In genomic region chr1:132341731-132342501, GRCm38 (mm10) we compare ENCODE assay signal across 8 mouse cellular contexts. TPM values are rescaled to one million over a fixed set of nuclear protein-coding genes. Genes with fewer than 3 reads are reported as not detected.
DNase-seq lines count a peak whose midpoint lies in the region; ATAC-seq lines count a peak whose summit lies in the region.
"Had no signal": no experiment of that assay in that cellular context is flagged by ENCODE, and none has a peak within 500 bp of the region (broad histone marks: within the 10 kb centered on the region; RNA-seq: fewer than 3 reads in every experiment).

No protein-coding gene starts in this region.

- peak overlapping the region; percentile 4; the same call in 1 of the 2 replicates for H3K4me3 ChIP-seq in brown adipose tissue, adult 24 weeks (ENCODE audit: insufficient read depth, low read depth, low read length)
- no peak overlapping the region for H3K4me3 ChIP-seq in embryonic facial prominence, embryonic 10.5 days
- no peak overlapping the region for H3K4me3 ChIP-seq in midbrain, embryonic 16.5 days (ENCODE audit: low read depth, low read length)
- H3K4me3 ChIP-seq in intestine, embryonic 15.5 days (replicated peaks), result no peak overlapping the region
- H3K4me3 ChIP-seq: embryonic facial prominence, embryonic 15.5 days had no signal

- ATAC-seq in midbrain, embryonic 16.5 days, result no peak
- ATAC-seq in intestine, embryonic 15.5 days, result no peak

- peaks cover 58% of the 10 kb centered on the region for H3K4me1 ChIP-seq in brown adipose tissue, adult 24 weeks (ENCODE audit: control insufficient read depth, insufficient read depth, insufficient read length, low read length)
- peaks cover 22% of the 10 kb centered on the region for H3K4me1 ChIP-seq in embryonic facial prominence, embryonic 10.5 days
- H3K4me1 ChIP-seq in midbrain, embryonic 16.5 days (ENCODE audit: control insufficient read depth, insufficient read depth, low read length), result no peaks in the 10 kb centered on the region; the same call in 1 of the 2 replicates
- H3K4me1 ChIP-seq in intestine, embryonic 15.5 days (replicated peaks), result peaks cover 14% of the 10 kb centered on the region

- H3K9ac ChIP-seq in midbrain, embryonic 16.5 days (ENCODE audit: low read depth, low read length), result no peak overlapping the region
- no peak overlapping the region for H3K9ac ChIP-seq in intestine, embryonic 15.5 days
- H3K9ac ChIP-seq: embryonic facial prominence, embryonic 15.5 days had no signal

- H3K36me3 ChIP-seq in embryonic facial prominence, embryonic 10.5 days (replicated peaks), result no peaks in the 10 kb centered on the region
- no peaks in the 10 kb centered on the region for H3K36me3 ChIP-seq in midbrain, embryonic 16.5 days (ENCODE audit: control insufficient read depth, insufficient read depth, low read length)
- no peaks in the 10 kb centered on the region for H3K36me3 ChIP-seq in intestine, embryonic 15.5 days
- H3K36me3 ChIP-seq: embryonic facial prominence, embryonic 15.5 days had no signal

- no peaks in the 10 kb centered on the region for H3K9me3 ChIP-seq in embryonic facial prominence, embryonic 10.5 days
- H3K9me3 ChIP-seq in midbrain, embryonic 16.5 days (replicated peaks; ENCODE audit: control insufficient read depth, low read length, poor library complexity, severe bottlenecking), result no peaks in the 10 kb centered on the region
- H3K9me3 ChIP-seq in intestine, embryonic 15.5 days, result no peaks in the 10 kb centered on the region
- H3K9me3 ChIP-seq: embryonic facial prominence, embryonic 15.5 days had no signal

- peak; percentile 76 for DNase-seq in ES-CJ7 (ENCODE audit: low read depth, low spot score)
- peak; percentile 72 for DNase-seq in kidney, postnatal 14 days
- peak; percentile 84 to 94 for DNase-seq in natural killer cell, adult 2 months (ENCODE audit: low spot score in 2 of 2)
- no peak for DNase-seq in embryonic facial prominence, embryonic 10.5 days (ENCODE audit: low spot score)

- H3K27ac ChIP-seq in brown adipose tissue, adult 24 weeks (replicated peaks; ENCODE audit: low read depth, low read length), result peak overlapping the region; percentile 74
- no peak overlapping the region for H3K27ac ChIP-seq in embryonic facial prominence, embryonic 10.5 days (replicated peaks)
- H3K27ac ChIP-seq in midbrain, embryonic 16.5 days (ENCODE audit: low read length), result no peak overlapping the region
- H3K27ac ChIP-seq in intestine, embryonic 15.5 days, result no peak overlapping the region
- H3K27ac ChIP-seq: embryonic facial prominence, embryonic 15.5 days had no signal

- no peak overlapping the region for H3K4me2 ChIP-seq in midbrain, embryonic 16.5 days (ENCODE audit: low read length)
- H3K4me2 ChIP-seq in intestine, embryonic 15.5 days (replicated peaks), result no peak overlapping the region
- H3K4me2 ChIP-seq: embryonic facial prominence, embryonic 15.5 days had no signal

- no peaks in the 10 kb centered on the region for H3K27me3 ChIP-seq in embryonic facial prominence, embryonic 10.5 days (replicated peaks; ENCODE audit: low read depth, poor library complexity, severe bottlenecking)
- H3K27me3 ChIP-seq in midbrain, embryonic 16.5 days (ENCODE audit: control insufficient read depth, insufficient read depth, low read depth, low read length), result no peaks in the 10 kb centered on the region
- no peaks in the 10 kb centered on the region for H3K27me3 ChIP-seq in intestine, embryonic 15.5 days (replicated peaks)
- H3K27me3 ChIP-seq: embryonic facial prominence, embryonic 15.5 days had no signal

- WGBS in embryonic facial prominence, embryonic 10.5 days, result 54% methylated on average over 5 of the region's 5 CpGs
- 72% methylated on average over 5 of the region's 5 CpGs for WGBS in midbrain, embryonic 16.5 days
- 27% methylated on average over 5 of the region's 5 CpGs for WGBS in intestine, embryonic 15.5 days

RNA-seq across cellular contexts. Expression of gene Nuak2, which starts 26.0 kb away (rescaled TPM):
- 0.50 and 0.87 TPM in 2 replicates for polyA plus RNA-seq in brown adipose tissue, adult 24 weeks (2012; ENCODE audit: insufficient read depth, insufficient read length, missing spikeins)
- 12.6 and 19.6 TPM in 2 replicates for polyA plus RNA-seq in embryonic facial prominence, embryonic 10.5 days (2016; fragmentation: Nextera tagmentation; extraction: Ambion mirVana)
- 19.8 and 22.0 TPM in 2 replicates for polyA plus RNA-seq in midbrain, embryonic 16.5 days (2015; fragmentation: Nextera tagmentation; extraction: Ambion mirVana)
- polyA plus RNA-seq in intestine, embryonic 15.5 days (2015; fragmentation: Nextera tagmentation; extraction: Ambion mirVana), result 4.7 and 5.5 TPM in 2 replicates

RNA-seq across cellular contexts. Expression of gene Klhdc8a, which starts 43.5 kb away (rescaled TPM):
- not detected in 2 replicates for polyA plus RNA-seq in brown adipose tissue, adult 24 weeks (2012; ENCODE audit: insufficient read depth, insufficient read length, missing spikeins)
- 0.46 and 0.58 TPM in 2 replicates for polyA plus RNA-seq in embryonic facial prominence, embryonic 10.5 days (2016; fragmentation: Nextera tagmentation; extraction: Ambion mirVana)
- 8.3 and 10.8 TPM in 2 replicates for polyA plus RNA-seq in midbrain, embryonic 16.5 days (2015; fragmentation: Nextera tagmentation; extraction: Ambion mirVana)
- polyA plus RNA-seq in intestine, embryonic 15.5 days (2015; fragmentation: Nextera tagmentation; extraction: Ambion mirVana), result 0.23 and 0.49 TPM in 2 replicates

RNA-seq across cellular contexts. Expression of gene Tmcc2, which starts 49.2 kb away (rescaled TPM):
- polyA plus RNA-seq in brown adipose tissue, adult 24 weeks (2012; ENCODE audit: insufficient read depth, insufficient read length, missing spikeins), result 2.1 and 2.5 TPM in 2 replicates
- polyA plus RNA-seq in embryonic facial prominence, embryonic 10.5 days (2016; fragmentation: Nextera tagmentation; extraction: Ambion mirVana), result 10.2 and 11.7 TPM in 2 replicates
- polyA plus RNA-seq in midbrain, embryonic 16.5 days (2015; fragmentation: Nextera tagmentation; extraction: Ambion mirVana), result 33.3 and 38.1 TPM in 2 replicates
- polyA plus RNA-seq in intestine, embryonic 15.5 days (2015; fragmentation: Nextera tagmentation; extraction: Ambion mirVana), result 11.4 and 15.5 TPM in 2 replicates
